Mouse (Mus musculus) MEL (cell line): ENCODE data around the gene Cd40lg. TPM values are rescaled to one million over a fixed set of nuclear protein-coding genes. Genes with fewer than 3 reads are reported as not detected.

Source experiments
- DNase-seq: peaks from one replicate; pipeline ENCODE4 v3.0.0; 2011; ENCODE audit warnings: low read depth, low spot score
- H3K27ac ChIP-seq: 2 replicates; pipeline ENCODE4 v1.5.1; 2012; ENCODE audit warnings: low read depth, mild to moderate bottlenecking, control low read depth, low read length, moderate library complexity; ENCODE audit not compliant: control insufficient read depth
- H3K27me3 ChIP-seq, 2 experiments: fragments of 150-350 bp in 1 of 2; sonication (generic) in 1 of 2; 2 replicates each; pipeline ENCODE4 v1.6.1; 2012; ENCODE audit warnings: low read length in 2 of 2, mild to moderate bottlenecking in 2 of 2, improper control_type of control experiment in 1 of 2, moderate library complexity in 1 of 2; ENCODE audit not compliant: insufficient read depth in 2 of 2, control insufficient read depth in 1 of 2
- H3K36me3 ChIP-seq, 2 experiments: 2 replicates each; pipeline ENCODE4 v1.6.1; 2012 to 2014; ENCODE audit warnings: low read length in 2 of 2, improper control_type of control experiment in 1 of 2, inconsistent platforms in 1 of 2, mild to moderate bottlenecking in 1 of 2; ENCODE audit not compliant: insufficient read depth in 2 of 2, control insufficient read depth in 1 of 2
- H3K4me1 ChIP-seq, 2 experiments: fragments of 150-350 bp in 1 of 2; sonication (generic) in 1 of 2; 2 replicates each; pipeline ENCODE4 v1.6.1; 2012; ENCODE audit warnings: low read length in 2 of 2, improper control_type of control experiment in 1 of 2, mild to moderate bottlenecking in 1 of 2; ENCODE audit not compliant: insufficient read depth in 2 of 2, control insufficient read depth in 1 of 2
- H3K4me3 ChIP-seq, 2 experiments: fragments of 150-350 bp in 1 of 2; sonication (generic) in 1 of 2; 2 replicates each; pipeline ENCODE4 v1.5.1; 2012; ENCODE audit warnings: low read depth in 2 of 2, low read length in 2 of 2, mild to moderate bottlenecking in 2 of 2, moderate library complexity in 2 of 2, control low read depth in 1 of 2, improper control_type of control experiment in 1 of 2; ENCODE audit not compliant: control insufficient read depth in 1 of 2, insufficient read depth in 1 of 2
- H3K79me2 ChIP-seq: 2 replicates; pipeline ENCODE4 v1.6.1; 2012; ENCODE audit warnings: mild to moderate bottlenecking, low read length, moderate library complexity; ENCODE audit not compliant: control insufficient read depth, poor library complexity, insufficient read depth
- H3K9ac ChIP-seq: 2 replicates; pipeline ENCODE4 v1.6.1; 2012; ENCODE audit warnings: low read depth, mild to moderate bottlenecking, control low read depth, low read length, moderate library complexity; ENCODE audit not compliant: control insufficient read depth, poor library complexity, severe bottlenecking
- H3K9me3 ChIP-seq: fragments of 150-350 bp; sonication (generic); replicated peaks from 2 replicates; pipeline ENCODE4 v1.6.1; 2012; ENCODE audit warnings: mild to moderate bottlenecking, low read length, improper control_type of control experiment, moderate library complexity; ENCODE audit not compliant: insufficient read depth
- BHLHE40 ChIP-seq: IDR thresholded peaks from 2 replicates; pipeline ENCODE4 v1.6.1; 2012; ENCODE audit warnings: low read depth, mild to moderate bottlenecking, inconsistent platforms, low read length, improper control_type of control experiment, borderline replicate concordance
- CHD1 ChIP-seq: IDR thresholded peaks from 2 replicates; pipeline ENCODE4 v1.6.1; 2012; ENCODE audit warnings: low read depth, mild to moderate bottlenecking, inconsistent platforms, low read length, improper control_type of control experiment
- CHD2 ChIP-seq: IDR thresholded peaks from 2 replicates; pipeline ENCODE4 v1.6.1; 2011; ENCODE audit warnings: low read length, improper control_type of control experiment
- CTCF ChIP-seq, 3 experiments: IDR thresholded peaks in 2 of 3; conservative IDR thresholded peaks in 1 of 3; 2 replicates each; pipeline ENCODE4 v1.5.1; 2011 to 2012; ENCODE audit warnings: low read length in 3 of 3, low read depth in 2 of 3, mild to moderate bottlenecking in 2 of 3, improper control_type of control experiment in 1 of 3, inconsistent platforms in 1 of 3, mixed read lengths in 1 of 3, moderate library complexity in 1 of 3; ENCODE audit not compliant: control insufficient read depth in 1 of 3, insufficient read depth in 1 of 3, poor library complexity in 1 of 3, severe bottlenecking in 1 of 3
- E2F4 ChIP-seq: IDR thresholded peaks from 2 replicates; pipeline ENCODE4 v1.6.1; 2011; ENCODE audit warnings: low read depth, low read length, improper control_type of control experiment, borderline replicate concordance
- ELF1 ChIP-seq: IDR thresholded peaks from 2 replicates; pipeline ENCODE4 v1.6.1; 2014; ENCODE audit warnings: low read depth, mild to moderate bottlenecking, inconsistent platforms, low read length, improper control_type of control experiment, moderate library complexity
- EP300 ChIP-seq, 2 experiments: IDR thresholded peaks; 2 replicates each; pipeline ENCODE4 v1.6.1; 2011; ENCODE audit warnings: improper control_type of control experiment in 2 of 2, low read length in 2 of 2, low read depth in 1 of 2, mild to moderate bottlenecking in 1 of 2
- ETS1 ChIP-seq: IDR thresholded peaks from 2 replicates; pipeline ENCODE4 v1.6.1; 2012; ENCODE audit warnings: low read depth, mild to moderate bottlenecking, inconsistent platforms, low read length, improper control_type of control experiment, moderate library complexity
- GATA1 ChIP-seq: IDR thresholded peaks from 2 replicates; pipeline ENCODE4 v1.6.1; 2011; ENCODE audit warnings: low read depth, low read length, improper control_type of control experiment
- HCFC1 ChIP-seq: IDR thresholded peaks from 2 replicates; pipeline ENCODE4 v1.6.1; 2012; ENCODE audit warnings: low read depth, mild to moderate bottlenecking, inconsistent platforms, low read length, improper control_type of control experiment, moderate library complexity
- JUND ChIP-seq: IDR thresholded peaks from 2 replicates; pipeline ENCODE4 v1.6.1; 2011; ENCODE audit warnings: low read depth, mild to moderate bottlenecking, improper control_type of control experiment, low read length
- KAT2A ChIP-seq: conservative IDR thresholded peaks from 2 replicates; pipeline ENCODE4 v1.6.1; 2012; ENCODE audit warnings: low read depth, low read length, improper control_type of control experiment, inconsistent platforms
- MAFK ChIP-seq: IDR thresholded peaks from 2 replicates; pipeline ENCODE4 v1.6.1; 2011; ENCODE audit warnings: low read depth, mild to moderate bottlenecking, low read length, improper control_type of control experiment, borderline replicate concordance
- MAX ChIP-seq: IDR thresholded peaks from 2 replicates; pipeline ENCODE4 v1.6.1; 2011; ENCODE audit warnings: low read length, improper control_type of control experiment
- MAZ ChIP-seq: IDR thresholded peaks from 2 replicates; pipeline ENCODE4 v1.6.1; 2012; ENCODE audit warnings: low read depth, mild to moderate bottlenecking, inconsistent platforms, low read length, improper control_type of control experiment
- MYB ChIP-seq: IDR thresholded peaks from 2 replicates; pipeline ENCODE4 v1.6.1; 2011; ENCODE audit warnings: mild to moderate bottlenecking, low read depth, low read length, improper control_type of control experiment
- MYC ChIP-seq: IDR thresholded peaks from 2 replicates; pipeline ENCODE4 v1.6.1; 2011; ENCODE audit warnings: low read depth, mild to moderate bottlenecking, low read length, improper control_type of control experiment, moderate library complexity
- NELFE ChIP-seq: IDR thresholded peaks from 2 replicates; pipeline ENCODE4 v1.6.1; 2011; ENCODE audit warnings: low read depth, low read length, improper control_type of control experiment
- NRF1 ChIP-seq: IDR thresholded peaks from 2 replicates; pipeline ENCODE4 v1.6.1; 2014; ENCODE audit warnings: low read depth, mild to moderate bottlenecking, inconsistent platforms, low read length, improper control_type of control experiment, moderate library complexity; ENCODE audit not compliant: poor library complexity, insufficient read depth, severe bottlenecking
- POLR2A ChIP-seq, 2 experiments: IDR thresholded peaks; 2 replicates each; pipeline ENCODE4 v1.6.1; 2011 to 2012; ENCODE audit warnings: low read length in 2 of 2, mild to moderate bottlenecking in 2 of 2, control low read depth in 1 of 2, improper control_type of control experiment in 1 of 2, low read depth in 1 of 2, moderate library complexity in 1 of 2; ENCODE audit not compliant: control insufficient read depth in 1 of 2, insufficient read depth in 1 of 2, poor library complexity in 1 of 2
- POLR2AphosphoS2 ChIP-seq: IDR thresholded peaks from 2 replicates; pipeline ENCODE4 v1.6.1; 2011; ENCODE audit warnings: low read length, improper control_type of control experiment
- RCOR1 ChIP-seq: IDR thresholded peaks from 2 replicates; pipeline ENCODE4 v1.6.1; 2012; ENCODE audit warnings: low read depth, mild to moderate bottlenecking, inconsistent platforms, low read length, improper control_type of control experiment
- SIN3A ChIP-seq: IDR thresholded peaks from 2 replicates; pipeline ENCODE4 v1.6.1; 2012; ENCODE audit warnings: low read length, improper control_type of control experiment, inconsistent platforms
- TAL1 ChIP-seq: IDR thresholded peaks from 2 replicates; pipeline ENCODE4 v1.6.1; 2012; ENCODE audit warnings: mild to moderate bottlenecking, inconsistent platforms, low read length, moderate library complexity, mixed read lengths
- TBP ChIP-seq: IDR thresholded peaks from 2 replicates; pipeline ENCODE4 v1.8.0; 2011; ENCODE audit warnings: low read depth, low read length, improper control_type of control experiment
- ZC3H11A ChIP-seq: IDR thresholded peaks from 2 replicates; pipeline ENCODE4 v1.6.1; 2012; ENCODE audit warnings: low read depth, mild to moderate bottlenecking, inconsistent platforms, low read length, improper control_type of control experiment
- ZNF384 ChIP-seq: IDR thresholded peaks from 2 replicates; pipeline ENCODE4 v1.6.1; 2012; ENCODE audit warnings: low read depth, mild to moderate bottlenecking, inconsistent platforms, low read length, improper control_type of control experiment
- polyA plus RNA-seq, 2 experiments: library from polyadenylated mRNA; stranded (reverse) in 1 of 2; unstranded in 1 of 2; fragments of >175 nt in 1 of 2; fragments of >200 nt in 1 of 2; gene quantifications; 2 replicates each; pipeline versions ENCODE4 v1.2.1 to v1.2.4; 2012; ENCODE audit warnings: low replicate concordance in 2 of 2, low read depth in 1 of 2; ENCODE audit not compliant: insufficient read length in 2 of 2, insufficient read depth in 1 of 2, missing spikeins in 1 of 2
- total RNA-seq: library from RNA; depleted of rRNA; stranded (reverse); fragments of 300-350 nt; gene quantifications from 2 replicates; pipeline ENCODE4 v1.2.3, GENCODE M21; 2012

Cd40lg gene
- total and polyA plus RNA-seq, 3 experiments: not detected

DNA sequence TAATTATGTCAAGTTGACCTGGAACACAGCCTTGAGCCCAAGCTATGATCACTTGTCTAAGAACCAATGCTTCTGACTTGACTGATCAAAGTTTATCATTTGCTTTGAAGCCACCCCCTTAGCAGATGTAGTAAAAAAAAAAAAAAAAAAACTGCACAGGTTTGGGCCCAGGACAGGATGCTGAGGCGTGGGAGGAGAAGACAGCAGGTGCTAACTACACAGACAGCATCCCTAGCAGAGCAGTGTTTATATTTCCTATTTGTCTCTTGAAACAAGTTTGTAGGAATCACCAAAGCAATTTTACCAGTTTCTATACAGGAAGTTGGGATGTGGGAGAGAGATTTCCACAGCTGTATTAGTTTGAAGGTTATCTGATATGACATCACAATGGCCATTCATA, 1.4 kb upstream of the Cd40lg start:
- H3K4me3 ChIP-seq: no peak overlapping the region
- no peaks in the 10 kb centered on the region for H3K9me3 ChIP-seq
- DNase-seq: no peak
- no peaks in the 10 kb centered on the region for H3K79me2 ChIP-seq
- H3K4me1 ChIP-seq: no peaks in the 10 kb centered on the region
- H3K9ac ChIP-seq: no peak overlapping the region
- no peaks in the 10 kb centered on the region for H3K27me3 ChIP-seq
- TF ChIP-seq BHLHE40 (no peak), TAL1 (no peak), RCOR1 (no peak), POLR2AphosphoS2 (no peak), MYC (no peak), CTCF (IDR thresholded peaks at IDR 0.05 in 2 of 3, conservative IDR thresholded peaks at IDR 0.05 in 1 of 3; ENCODE audit: control insufficient read depth in 1 of 3, insufficient read depth in 1 of 3, low read depth in 2 of 3, low read length in 3 of 3, poor library complexity in 1 of 3, severe bottlenecking in 1 of 3) (no peak), E2F4 (no peak), SIN3A (no peak), ZNF384 (no peak), MYB (no peak), GATA1 (no peak), KAT2A (no peak)
- no peaks in the 10 kb centered on the region for H3K36me3 ChIP-seq
- no peak overlapping the region for H3K27ac ChIP-seq

GRCm38 (mm10) chrX:57212862-57213261, 919 bp downstream of the Cd40lg start:
- Histone ChIP-seq H3K4me3 (no peak overlapping the region), H3K79me2 (no peaks in the 10 kb centered on the region), H3K9ac (no peak overlapping the region), H3K27ac (no peak overlapping the region), H3K36me3 (no peaks in the 10 kb centered on the region), H3K9me3 (no peaks in the 10 kb centered on the region), H3K27me3 (no peaks in the 10 kb centered on the region), H3K4me1 (no peaks in the 10 kb centered on the region)
- no peak for DNase-seq
- TF ChIP-seq POLR2A (IDR thresholded peaks at IDR 0.05; ENCODE audit: control insufficient read depth in 1 of 2, insufficient read depth in 1 of 2, low read depth in 1 of 2, low read length in 2 of 2, poor library complexity in 1 of 2) (no peak), EP300 (IDR thresholded peaks at IDR 0.05; ENCODE audit: low read depth in 1 of 2, low read length in 2 of 2) (no peak), KAT2A (no peak), POLR2AphosphoS2 (no peak), ELF1 (no peak), CHD2 (no peak), ZC3H11A (no peak), CTCF (IDR thresholded peaks at IDR 0.05 in 2 of 3, conservative IDR thresholded peaks at IDR 0.05 in 1 of 3; ENCODE audit: control insufficient read depth in 1 of 3, insufficient read depth in 1 of 3, low read depth in 2 of 3, low read length in 3 of 3, poor library complexity in 1 of 3, severe bottlenecking in 1 of 3) (no peak), NRF1 (no peak), MAX (no peak), HCFC1 (no peak), TBP (no peak), NELFE (no peak), SIN3A (no peak), ETS1 (no peak), MAZ (no peak), MAFK (no peak), RCOR1 (no peak), CHD1 (no peak), JUND (no peak)
